Mouse (Mus musculus) embryonic facial prominence, embryonic 15.5 days (tissue): ENCODE measurements around the gene Rln3. TPM values are rescaled to one million over a fixed set of nuclear protein-coding genes. Genes with fewer than 3 reads are reported as not detected.

Experiments
- ATAC-seq: fragments of 200-750 bp; cut with Nextera tagmentation; 2 replicates; pipeline ENCODE4 v1.8.0; 2017; ENCODE audit warnings: low read depth, moderate TSS enrichment; ENCODE audit not compliant: insufficient number of reproducible peaks, low FRiP score, low TSS enrichment
- H3K27ac ChIP-seq: fragments of 300-500 bp; sonication (generic); replicated peaks from 2 replicates; pipeline ENCODE4 v1.5.1; 2015; ENCODE audit warnings: mild to moderate bottlenecking, inconsistent platforms
- H3K27me3 ChIP-seq: fragments of 300-500 bp; sonication (generic); 2 replicates; pipeline ENCODE4 v1.6.1; 2015; ENCODE audit warnings: inconsistent platforms
- H3K36me3 ChIP-seq: fragments of 300-500 bp; sonication (generic); 2 replicates; pipeline ENCODE4 v1.6.1; 2015; ENCODE audit warnings: mild to moderate bottlenecking, inconsistent platforms
- H3K4me1 ChIP-seq: fragments of 300-500 bp; sonication (generic); 2 replicates; pipeline ENCODE4 v1.6.1; 2015; ENCODE audit warnings: inconsistent platforms
- H3K4me2 ChIP-seq: fragments of 300-500 bp; sonication (generic); replicated peaks from 2 replicates; pipeline ENCODE4 v1.6.1; 2015; ENCODE audit warnings: mild to moderate bottlenecking, inconsistent platforms
- H3K4me3 ChIP-seq: fragments of 300-500 bp; sonication (generic); replicated peaks from 2 replicates; pipeline ENCODE4 v1.5.1; 2015; ENCODE audit warnings: mild to moderate bottlenecking, inconsistent platforms
- H3K9ac ChIP-seq: fragments of 300-500 bp; sonication (generic); 2 replicates; pipeline ENCODE4 v1.6.1; 2015; ENCODE audit warnings: inconsistent platforms
- H3K9me3 ChIP-seq: fragments of 300-500 bp; sonication (generic); replicated peaks from 2 replicates; pipeline ENCODE4 v1.6.1; 2016; ENCODE audit warnings: inconsistent platforms
- WGBS: fragments of 180-500 bp; shearing (Covaris S2); methylation state at CpG from one replicate; pipeline ENCODE4 v1.1.7; 2015; 5-methylcytosine and 5-hydroxymethylcytosine counted together
- polyA plus RNA-seq: library from polyadenylated mRNA; unstranded; fragments of >200 nt; fragmentation: Nextera tagmentation; extraction: Ambion mirVana; gene quantifications from 2 replicates; pipeline ENCODE4 v1.2.1, GENCODE M21; 2015

The Rln3 gene
- polyA plus RNA-seq, 1 experiment from 2014 or later = not detected

GRCm38 (mm10) chr8:84072321-84072720 lies 27.5 kb upstream of the Rln3 start:
- no peak overlapping the region for H3K4me3 ChIP-seq
- ATAC-seq = no peak
- no peak overlapping the region for H3K9ac ChIP-seq
- H3K36me3 ChIP-seq = peaks cover 13% of the 10 kb centered on the region; the same call in 1 of the 2 replicates
- peaks cover 51% of the 10 kb centered on the region for H3K4me1 ChIP-seq
- no peaks in the 10 kb centered on the region for H3K9me3 ChIP-seq
- WGBS = 85% methylated on average over 10 of the region's 10 CpGs
- H3K27me3 ChIP-seq = no peaks in the 10 kb centered on the region
- no peak overlapping the region for H3K27ac ChIP-seq
- H3K4me2 ChIP-seq = no peak overlapping the region

GRCm38 (mm10) chr8:84071921-84072320 lies 27.1 kb upstream of the Rln3 start:
- WGBS = 71% methylated on average over 3 of the region's 3 CpGs
- Histone ChIP-seq H3K36me3 (peaks cover 13% of the 10 kb centered on the region; the same call in 1 of the 2 replicates), H3K27ac (no peak overlapping the region), H3K4me2 (no peak overlapping the region), H3K4me3 (no peak overlapping the region), H3K27me3 (no peaks in the 10 kb centered on the region), H3K4me1 (peaks cover 52% of the 10 kb centered on the region), H3K9me3 (no peaks in the 10 kb centered on the region), H3K9ac (no peak overlapping the region)
- ATAC-seq = no peak

GRCm38 (mm10) chr8:84070667-84071066 lies 25.9 kb upstream of the Rln3 start:
- H3K4me3 ChIP-seq = no peak overlapping the region
- no peaks in the 10 kb centered on the region for H3K27me3 ChIP-seq
- peaks cover 9% of the 10 kb centered on the region; the same call in 1 of the 2 replicates for H3K36me3 ChIP-seq
- H3K9me3 ChIP-seq = no peaks in the 10 kb centered on the region
- peaks cover 52% of the 10 kb centered on the region for H3K4me1 ChIP-seq
- H3K9ac ChIP-seq = no peak overlapping the region
- 82% methylated on average over 2 of the region's 2 CpGs for WGBS
- no peak overlapping the region for H3K4me2 ChIP-seq
- no peak overlapping the region for H3K27ac ChIP-seq
- no peak for ATAC-seq

- no peak overlapping the region for H3K9ac ChIP-seq
- no peak for ATAC-seq
- H3K4me2 ChIP-seq = no peak overlapping the region
- peaks cover 52% of the 10 kb centered on the region for H3K4me1 ChIP-seq
- peaks cover 5% of the 10 kb centered on the region; the same call in 1 of the 2 replicates for H3K36me3 ChIP-seq
- no peaks in the 10 kb centered on the region for H3K9me3 ChIP-seq
- no peak overlapping the region for H3K4me3 ChIP-seq
- no peak overlapping the region for H3K27ac ChIP-seq
- WGBS = 90% methylated on average over 5 of the region's 5 CpGs
- no peaks in the 10 kb centered on the region for H3K27me3 ChIP-seq
These were observed 25.4 kb upstream of the Rln3 start for GRCm38 (mm10) chr8:84070241-84070640.

GRCm38 (mm10) chr8:84069750-84070149 lies 24.9 kb upstream of the Rln3 start:
- H3K9me3 ChIP-seq = no peaks in the 10 kb centered on the region
- no peak overlapping the region for H3K27ac ChIP-seq
- peaks cover under 1% of the 10 kb centered on the region; the same call in 1 of the 2 replicates for H3K36me3 ChIP-seq
- H3K9ac ChIP-seq = no peak overlapping the region
- no peak overlapping the region for H3K4me3 ChIP-seq
- H3K27me3 ChIP-seq = no peaks in the 10 kb centered on the region
- peaks cover 52% of the 10 kb centered on the region for H3K4me1 ChIP-seq
- no peak overlapping the region for H3K4me2 ChIP-seq
- no peak for ATAC-seq
- 56% methylated on average over 2 of the region's 2 CpGs for WGBS

- Histone ChIP-seq H3K4me1 (peaks cover 52% of the 10 kb centered on the region), H3K4me3 (no peak overlapping the region), H3K27ac (no peak overlapping the region), H3K27me3 (no peaks in the 10 kb centered on the region), H3K9me3 (no peaks in the 10 kb centered on the region), H3K36me3 (no peaks in the 10 kb centered on the region), H3K4me2 (no peak overlapping the region), H3K9ac (no peak overlapping the region)
- 19% methylated on average over 1 of the region's 1 CpGs for WGBS
- no peak for ATAC-seq
These were observed 24.4 kb upstream of the Rln3 start for GRCm38 (mm10) chr8:84069169-84069568.

- H3K36me3 ChIP-seq = no peaks in the 10 kb centered on the region
- peaks cover 52% of the 10 kb centered on the region for H3K4me1 ChIP-seq
- 65% methylated on average over 12 of the region's 12 CpGs for WGBS
- H3K4me3 ChIP-seq = no peak overlapping the region
- no peak overlapping the region for H3K9ac ChIP-seq
- H3K4me2 ChIP-seq = 0 out of 2 replicates have a peak overlapping the region, but pooled peaks have one; percentile 47
- H3K9me3 ChIP-seq = no peaks in the 10 kb centered on the region
- no peak for ATAC-seq
- H3K27ac ChIP-seq = no peak overlapping the region
- no peaks in the 10 kb centered on the region for H3K27me3 ChIP-seq
These were observed 23.7 kb upstream of the Rln3 start for GRCm38 (mm10) chr8:84068316-84069035.

DNA sequence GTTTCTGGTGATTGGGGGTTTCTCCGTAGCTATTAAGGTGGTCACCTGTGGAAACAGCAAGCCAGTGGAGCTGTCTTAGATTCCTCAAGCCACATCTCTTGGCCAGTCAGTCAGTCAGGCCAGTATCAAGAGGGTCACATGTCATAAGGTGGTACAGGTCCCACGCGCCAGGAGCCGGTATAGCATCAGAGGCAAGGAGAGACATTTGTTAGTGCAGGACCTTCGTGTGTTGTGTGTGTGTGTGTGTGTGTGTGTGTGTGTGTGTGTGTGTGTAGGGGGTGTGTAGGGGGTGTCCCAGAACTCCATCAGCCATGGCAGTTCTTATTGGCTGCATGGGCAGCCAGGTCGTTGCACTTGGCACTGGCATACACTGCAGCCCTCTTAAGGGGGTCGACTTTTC lies 23.1 kb upstream of the Rln3 start:
- no peak for ATAC-seq
- H3K27ac ChIP-seq = no peak overlapping the region
- no peak overlapping the region for H3K9ac ChIP-seq
- no peaks in the 10 kb centered on the region for H3K9me3 ChIP-seq
- no peaks in the 10 kb centered on the region for H3K36me3 ChIP-seq
- H3K4me2 ChIP-seq = peak overlapping the region; percentile 47
- H3K27me3 ChIP-seq = no peaks in the 10 kb centered on the region
- WGBS = 85% methylated on average over 7 of the region's 7 CpGs
- peak overlapping the region; percentile 94 for H3K4me3 ChIP-seq
- H3K4me1 ChIP-seq = peaks cover 46% of the 10 kb centered on the region

- H3K4me3 ChIP-seq = peak overlapping the region; percentile 94
- ATAC-seq = peak; percentile 76
- WGBS = under 1% methylated on average over 56 of the region's 58 CpGs
- peak overlapping the region; percentile 47 for H3K4me2 ChIP-seq
- H3K9ac ChIP-seq = peak overlapping the region; percentile 78
- peaks cover 40% of the 10 kb centered on the region for H3K4me1 ChIP-seq
- no peaks in the 10 kb centered on the region for H3K36me3 ChIP-seq
- no peaks in the 10 kb centered on the region for H3K9me3 ChIP-seq
- H3K27ac ChIP-seq = peak overlapping the region; percentile 97
- H3K27me3 ChIP-seq = no peaks in the 10 kb centered on the region
These were observed 22.3 kb upstream of the Rln3 start for GRCm38 (mm10) chr8:84067047-84067573.

GRCm38 (mm10) chr8:84066291-84066930 lies 21.6 kb upstream of the Rln3 start, which contains the start of gene Rfx1:
Gene Rfx1, plus strand, starts transcription at chr8:84066834.
- WGBS = under 1% methylated on average over 51 of the region's 51 CpGs

GRCm38 (mm10) chr8:84065457-84066072 lies 20.8 kb upstream of the Rln3 start:
- WGBS = 22% methylated on average over 5 of the region's 5 CpGs
- Histone ChIP-seq H3K9ac (peak overlapping the region; percentile 84), H3K36me3 (no peaks in the 10 kb centered on the region), H3K4me1 (peaks cover 30% of the 10 kb centered on the region), H3K27me3 (no peaks in the 10 kb centered on the region), H3K4me3 (peak overlapping the region; percentile 94), H3K4me2 (peak overlapping the region; percentile 81), H3K9me3 (no peaks in the 10 kb centered on the region), H3K27ac (peak overlapping the region; percentile 85; the same call in 1 of the 2 replicates)
- ATAC-seq = no peak

More at GRCm38 (mm10) chr8:84066291-84066930, 21.6 kb upstream of the Rln3 start, which contains the start of gene Rfx1:
- Histone ChIP-seq H3K27me3 (no peaks in the 10 kb centered on the region), H3K36me3 (no peaks in the 10 kb centered on the region), H3K4me3 (peak within 1 kb of the TSS; percentile 94), H3K4me2 (peak within 1 kb of the TSS; percentile 81), H3K9me3 (no peaks in the 10 kb centered on the region), H3K9ac (peak within 1 kb of the TSS; percentile 84), H3K27ac (peak within 1 kb of the TSS; percentile 97), H3K4me1 (peaks cover 35% of the 10 kb centered on the region)
- peak; percentile 98 for ATAC-seq
